Mouse (Mus musculus) forebrain, postnatal 0 days (tissue): ENCODE results near the gene Adgrl3. TPM values are rescaled to one million over a fixed set of nuclear protein-coding genes. Genes with fewer than 3 reads are reported as not detected.
A peak's percentile ranks its signal among the peaks of the same experiment; 100 is the strongest.

Source experiments
- ATAC-seq: fragments of 200-750 bp; cut with Nextera tagmentation; 2 replicates; pipeline ENCODE4 v1.8.0; 2017; ENCODE audit warnings: mild to moderate bottlenecking, moderate library complexity
- DNase-seq: peaks from one replicate; pipeline ENCODE4 v3.0.0-alpha.2; 2015
- H3K27ac ChIP-seq: fragments of 300-500 bp; sonication (generic); 2 replicates; pipeline ENCODE4 v1.5.1; 2014; ENCODE audit warnings: low read depth, mild to moderate bottlenecking, antibody characterized with exemption, low read length, moderate library complexity, mixed read lengths
- H3K27me3 ChIP-seq: fragments of 300-500 bp; sonication (generic); 2 replicates; pipeline ENCODE4 v1.6.1; 2014; ENCODE audit warnings: mild to moderate bottlenecking, low read length, mixed read lengths; ENCODE audit not compliant: insufficient read depth
- H3K36me3 ChIP-seq: fragments of 300-500 bp; sonication (generic); 2 replicates; pipeline ENCODE4 v1.6.1; 2014; ENCODE audit warnings: mild to moderate bottlenecking, moderate library complexity; ENCODE audit not compliant: insufficient read depth
- H3K4me1 ChIP-seq: fragments of 300-500 bp; sonication (generic); 2 replicates; pipeline ENCODE4 v1.6.1; 2014; ENCODE audit warnings: antibody characterized with exemption; ENCODE audit not compliant: insufficient read depth
- H3K4me2 ChIP-seq: fragments of 300-500 bp; sonication (generic); 2 replicates; pipeline ENCODE4 v1.6.1; 2014; ENCODE audit warnings: low read depth, mild to moderate bottlenecking, moderate library complexity
- H3K4me3 ChIP-seq: fragments of 300-500 bp; sonication (generic); 2 replicates; pipeline ENCODE4 v1.5.1; 2014; ENCODE audit warnings: low read depth, low read length, mixed read lengths
- H3K9ac ChIP-seq: fragments of 300-500 bp; sonication (generic); 2 replicates; pipeline ENCODE4 v1.6.1; 2014; ENCODE audit warnings: mild to moderate bottlenecking
- H3K9me3 ChIP-seq: fragments of 300-500 bp; sonication (generic); 2 replicates; pipeline ENCODE4 v1.6.1; 2016; ENCODE audit warnings: low read length
- CTCF ChIP-seq: sonication (generic); IDR thresholded peaks from 2 replicates; pipeline ENCODE4 v1.5.1; 2016; ENCODE audit warnings: antibody characterized with exemption, control low read depth, low read depth
- WGBS: fragments of 180-500 bp; shearing (Covaris S2); extraction: QIAGEN DNeasy Blood & Tissue Kit; methylation state at CpG from one replicate; pipeline ENCODE4 v1.1.7; 2014; 5-methylcytosine and 5-hydroxymethylcytosine counted together
- polyA plus RNA-seq: library from polyadenylated mRNA; unstranded; fragments of >200 nt; fragmentation: Nextera tagmentation; extraction: Ambion mirVana; gene quantifications from 2 replicates; pipeline ENCODE4 v1.2.1, GENCODE M21; 2015
- total RNA-seq: library from RNA; depleted of rRNA; stranded (reverse); fragments of >200 nt; gene quantifications from 2 replicates; pipeline ENCODE4 v1.2.3, GENCODE M21; 2014

The Adgrl3 gene
- total and polyA plus RNA-seq, 2 experiments from 2014 or later = 39.2 to 174 TPM

DNA sequence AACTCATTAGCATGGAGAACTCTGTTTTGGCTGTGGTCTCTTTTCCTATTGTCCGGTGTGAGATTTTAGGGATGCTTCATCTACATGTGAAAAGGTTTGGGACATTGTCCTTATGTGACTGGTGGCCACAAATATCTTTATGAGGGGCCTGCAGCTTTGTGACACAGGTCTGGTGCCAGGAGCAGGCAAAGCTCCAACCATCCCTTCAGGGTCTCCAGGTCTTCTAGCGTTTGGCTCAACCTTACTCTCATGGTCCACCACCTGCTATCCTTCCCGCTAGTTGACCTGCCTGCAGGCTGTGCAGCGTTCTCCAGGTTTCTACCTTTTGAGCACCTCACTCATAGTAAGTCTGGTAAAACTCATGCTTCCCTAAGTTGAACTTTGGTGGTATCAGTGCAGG is 77.2 kb downstream of the Adgrl3 start:
- no peaks in the 10 kb centered on the region for H3K27me3 ChIP-seq
- WGBS = 93% methylated on average over 4 of the region's 4 CpGs

DNA sequence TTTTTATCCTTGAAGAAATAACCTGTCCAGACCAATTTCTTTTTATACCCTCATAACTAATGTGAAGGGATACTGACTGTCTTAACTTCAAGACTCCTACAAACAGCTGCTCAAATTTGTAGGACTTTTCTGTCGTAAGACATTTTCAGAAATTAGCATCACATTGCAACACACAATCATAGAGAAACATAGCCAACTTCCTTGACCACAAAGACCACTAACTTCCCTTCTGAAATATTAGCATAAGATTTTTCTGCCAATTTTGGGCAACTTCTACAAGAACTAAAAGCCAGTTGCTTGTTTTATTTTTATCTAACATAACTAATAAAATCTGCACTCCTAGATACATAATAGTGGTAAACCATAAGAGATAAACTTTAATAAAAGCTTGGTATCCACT is 87.5 kb downstream of the Adgrl3 start:
- no peak overlapping the region for H3K9ac ChIP-seq
- WGBS = 78% methylated on average over 1 of the region's 1 CpGs

More for the DNA sequence above, 77.2 kb downstream of the Adgrl3 start:
- Histone ChIP-seq H3K27ac (no peak overlapping the region), H3K9me3 (no peaks in the 10 kb centered on the region), H3K36me3 (no peaks in the 10 kb centered on the region), H3K4me2 (no peak overlapping the region), H3K9ac (no peak overlapping the region), H3K4me1 (no peaks in the 10 kb centered on the region), H3K4me3 (no peak overlapping the region)
- no peak for TF ChIP-seq CTCF
- DNase-seq = no peak
- ATAC-seq = no peak

GRCm38 (mm10) chr5:81124483-81124882 is 104.5 kb downstream of the Adgrl3 start:
- Histone ChIP-seq H3K4me3 (no peak overlapping the region), H3K4me2 (no peak overlapping the region), H3K27me3 (no peaks in the 10 kb centered on the region), H3K36me3 (no peaks in the 10 kb centered on the region), H3K9ac (no peak overlapping the region), H3K4me1 (no peaks in the 10 kb centered on the region; the same call in 1 of the 2 replicates), H3K27ac (no peak overlapping the region), H3K9me3 (no peaks in the 10 kb centered on the region)
- ATAC-seq (no peak), DNase-seq (no peak)
- WGBS = 42% methylated on average over 4 of the region's 4 CpGs
- TF ChIP-seq CTCF = no peak

More for the DNA sequence above, 87.5 kb downstream of the Adgrl3 start:
- ATAC-seq (no peak), DNase-seq (no peak)
- TF ChIP-seq CTCF = no peak
- Histone ChIP-seq H3K4me2 (no peak overlapping the region), H3K9me3 (no peaks in the 10 kb centered on the region), H3K27ac (no peak overlapping the region), H3K36me3 (no peaks in the 10 kb centered on the region), H3K4me3 (no peak overlapping the region), H3K4me1 (no peaks in the 10 kb centered on the region), H3K27me3 (no peaks in the 10 kb centered on the region)

DNA sequence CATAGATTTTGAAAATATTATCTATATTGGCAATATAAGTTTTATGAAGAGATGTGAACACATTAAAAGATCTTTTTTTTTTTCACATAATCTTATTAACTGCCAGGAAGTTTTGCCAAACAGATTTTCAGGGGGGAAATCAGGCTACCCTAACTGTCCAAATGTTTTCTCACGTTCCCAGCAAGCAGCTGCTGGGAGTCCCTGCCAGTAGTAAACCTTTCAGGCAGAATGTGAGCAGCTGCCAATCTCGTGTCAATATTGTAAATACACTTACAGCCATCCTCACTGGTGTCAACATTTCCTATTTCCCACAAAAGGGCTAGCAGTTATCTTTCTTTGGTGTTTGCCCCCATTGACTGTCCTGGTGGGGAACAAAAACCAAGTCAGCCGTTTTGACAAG is 107.7 kb downstream of the Adgrl3 start:
- no peak overlapping the region for H3K4me3 ChIP-seq
- no peaks in the 10 kb centered on the region for H3K36me3 ChIP-seq
- H3K27me3 ChIP-seq = no peaks in the 10 kb centered on the region
- no peaks in the 10 kb centered on the region; the same call in 1 of the 2 replicates for H3K4me1 ChIP-seq
- H3K9ac ChIP-seq = no peak overlapping the region
- H3K4me2 ChIP-seq = no peak overlapping the region
- H3K9me3 ChIP-seq = no peaks in the 10 kb centered on the region
- ATAC-seq = no peak
- no peak overlapping the region for H3K27ac ChIP-seq
- TF ChIP-seq CTCF = no peak
- WGBS = 24% methylated on average over 3 of the region's 3 CpGs
- peak; percentile 25 for DNase-seq

GRCm38 (mm10) chr5:81136394-81136793 is 116.5 kb downstream of the Adgrl3 start:
- WGBS = 42% methylated on average over 1 of the region's 1 CpGs
- Histone ChIP-seq H3K36me3 (no peaks in the 10 kb centered on the region), H3K9ac (no peak overlapping the region), H3K27ac (no peak overlapping the region), H3K9me3 (no peaks in the 10 kb centered on the region), H3K4me3 (no peak overlapping the region), H3K4me2 (no peak overlapping the region), H3K27me3 (no peaks in the 10 kb centered on the region), H3K4me1 (no peaks in the 10 kb centered on the region)
- DNase-seq (no peak), ATAC-seq (peak; percentile 67; the same call in 1 of the 2 replicates)
- no peak for TF ChIP-seq CTCF

DNA sequence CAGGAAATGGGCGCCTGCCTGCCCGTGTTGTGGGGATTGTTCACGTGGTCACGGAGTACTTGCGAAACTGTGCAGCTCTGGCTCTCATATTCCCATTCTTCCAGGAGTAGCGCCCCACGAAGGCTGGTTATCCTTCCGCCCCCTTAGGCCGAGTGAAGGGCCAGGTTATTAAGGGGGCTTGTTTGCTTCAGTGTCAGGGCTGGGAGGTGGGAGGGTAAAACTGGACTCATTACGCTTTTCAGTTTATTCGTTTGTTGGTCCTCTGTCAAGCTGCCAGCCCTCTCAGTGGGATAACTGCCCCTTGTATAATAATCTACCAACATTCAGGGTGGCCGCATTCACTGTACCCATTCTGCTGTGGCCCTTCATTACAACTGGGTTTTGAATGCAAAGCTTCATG is 135.9 kb downstream of the Adgrl3 start:
- no peak overlapping the region; the same call in 1 of the 2 replicates for H3K4me2 ChIP-seq
- H3K9ac ChIP-seq = no peak overlapping the region
- H3K27me3 ChIP-seq = no peaks in the 10 kb centered on the region
- 12% methylated on average over 12 of the region's 12 CpGs for WGBS
- H3K27ac ChIP-seq = no peak overlapping the region
- H3K4me3 ChIP-seq = no peak overlapping the region
- no peak; the same call in 1 of the 2 replicates for TF ChIP-seq CTCF
- ATAC-seq = peak; percentile 50
- no peaks in the 10 kb centered on the region for H3K36me3 ChIP-seq
- no peaks in the 10 kb centered on the region for H3K9me3 ChIP-seq
- DNase-seq = peak; percentile 35
- peaks cover 7% of the 10 kb centered on the region; the same call in 1 of the 2 replicates for H3K4me1 ChIP-seq

DNA sequence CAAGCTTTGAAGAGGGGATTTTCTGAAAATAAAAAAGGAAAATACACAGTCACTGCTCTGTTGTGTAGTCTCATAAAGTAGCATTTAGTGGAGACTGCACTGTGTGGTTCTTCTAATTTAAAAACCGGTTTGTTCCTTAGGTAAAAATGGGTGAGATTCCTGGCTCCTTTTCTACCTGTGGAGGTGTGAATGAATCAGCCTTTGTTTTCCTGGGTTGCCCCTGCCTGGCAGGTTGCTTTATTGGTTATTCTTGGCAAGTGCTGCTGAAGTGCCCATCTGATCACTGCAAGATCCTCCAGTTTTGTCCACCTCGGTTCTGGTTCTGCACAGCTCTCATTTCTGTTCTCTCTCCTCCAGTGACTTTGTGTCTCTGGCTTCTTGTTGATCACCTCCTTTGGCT is 136.3 kb downstream of the Adgrl3 start:
- 9% methylated on average over 2 of the region's 2 CpGs for WGBS
- DNase-seq = no peak
- Histone ChIP-seq H3K4me3 (no peak overlapping the region), H3K9me3 (no peaks in the 10 kb centered on the region), H3K9ac (no peak overlapping the region), H3K4me1 (peaks cover 7% of the 10 kb centered on the region; the same call in 1 of the 2 replicates), H3K36me3 (no peaks in the 10 kb centered on the region), H3K4me2 (no peak overlapping the region), H3K27me3 (no peaks in the 10 kb centered on the region), H3K27ac (no peak overlapping the region)
- TF ChIP-seq CTCF = no peak
- ATAC-seq = no peak

DNA sequence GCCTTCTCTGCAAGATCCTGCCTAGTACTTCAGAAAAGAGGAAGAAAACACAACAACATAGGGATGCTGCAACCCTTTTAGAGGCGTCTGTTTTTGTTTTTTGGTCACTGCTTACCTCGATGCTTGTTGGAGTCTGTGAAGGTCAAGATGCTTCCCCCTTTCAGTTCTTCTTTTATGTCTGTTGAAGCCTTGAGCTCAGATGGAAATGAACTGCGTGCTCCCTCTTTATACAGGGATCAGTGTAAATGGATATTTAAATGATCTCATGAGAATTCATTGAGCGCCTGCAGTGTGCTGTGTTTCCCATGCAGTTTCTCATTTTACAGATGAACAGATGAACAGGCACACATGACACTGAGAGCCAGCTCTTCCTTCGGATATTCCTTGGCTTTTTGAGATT is 136.9 kb downstream of the Adgrl3 start:
- no peaks in the 10 kb centered on the region for H3K36me3 ChIP-seq
- 23% methylated on average over 5 of the region's 5 CpGs for WGBS
- no peak overlapping the region for H3K9ac ChIP-seq
- H3K27me3 ChIP-seq = no peaks in the 10 kb centered on the region
- DNase-seq (no peak), ATAC-seq (peak; percentile 45; the same call in 1 of the 2 replicates)
- no peak overlapping the region for H3K27ac ChIP-seq
- TF ChIP-seq CTCF = no peak
- no peak overlapping the region for H3K4me3 ChIP-seq
- H3K4me1 ChIP-seq = peaks cover 7% of the 10 kb centered on the region; the same call in 1 of the 2 replicates
- no peaks in the 10 kb centered on the region for H3K9me3 ChIP-seq
- no peak overlapping the region for H3K4me2 ChIP-seq
